Mouse (Mus musculus) A20 (cell line): Measurements from ENCODE around the gene Nanos2.

Experiments used
- DNase-seq: peaks from one replicate; pipeline ENCODE4 v3.0.0-alpha.2; 2011; ENCODE audit warnings: low read depth, low spot score

Gene Nanos2

DNA sequence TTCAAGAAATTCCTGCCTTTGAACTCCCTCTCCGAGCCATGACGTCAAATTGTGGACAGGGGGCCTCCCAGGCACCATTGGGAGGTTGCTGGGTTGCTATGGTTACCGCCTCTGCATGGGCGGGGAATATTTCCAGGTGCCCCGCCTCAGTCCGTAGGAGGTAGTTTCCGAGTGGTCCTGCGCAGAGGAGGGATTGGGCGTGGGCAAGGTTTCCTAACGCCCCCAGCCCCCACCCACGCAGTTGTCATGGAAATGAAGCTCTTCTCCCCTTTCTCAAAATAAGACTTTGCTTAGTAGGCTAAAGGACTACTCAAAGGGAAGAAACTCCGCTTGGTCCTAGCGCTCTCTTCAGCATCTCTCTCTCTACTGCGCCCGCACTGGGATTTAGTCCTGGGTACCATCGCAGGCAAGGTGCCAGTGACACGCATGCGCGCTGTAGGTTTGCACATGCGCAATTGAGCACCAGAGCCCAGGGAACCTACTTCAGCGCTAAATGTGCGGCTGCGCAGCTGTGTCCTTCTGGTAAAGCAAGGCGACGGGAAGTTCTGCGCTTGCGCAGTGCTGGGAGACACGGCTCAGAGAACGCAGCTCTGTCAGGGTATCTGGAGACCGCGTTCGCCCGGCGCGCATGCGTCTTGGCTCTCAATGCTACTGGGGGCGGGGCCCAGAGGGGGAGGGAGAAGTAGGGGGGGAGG lies 3.5 kb downstream of the Nanos2 start, which contains the start of gene Mypop:
TSS of gene Mypop (plus strand) at position 645 of the 695 bp plus-strand sequence.
- peak; percentile 100 for DNase-seq

DNA sequence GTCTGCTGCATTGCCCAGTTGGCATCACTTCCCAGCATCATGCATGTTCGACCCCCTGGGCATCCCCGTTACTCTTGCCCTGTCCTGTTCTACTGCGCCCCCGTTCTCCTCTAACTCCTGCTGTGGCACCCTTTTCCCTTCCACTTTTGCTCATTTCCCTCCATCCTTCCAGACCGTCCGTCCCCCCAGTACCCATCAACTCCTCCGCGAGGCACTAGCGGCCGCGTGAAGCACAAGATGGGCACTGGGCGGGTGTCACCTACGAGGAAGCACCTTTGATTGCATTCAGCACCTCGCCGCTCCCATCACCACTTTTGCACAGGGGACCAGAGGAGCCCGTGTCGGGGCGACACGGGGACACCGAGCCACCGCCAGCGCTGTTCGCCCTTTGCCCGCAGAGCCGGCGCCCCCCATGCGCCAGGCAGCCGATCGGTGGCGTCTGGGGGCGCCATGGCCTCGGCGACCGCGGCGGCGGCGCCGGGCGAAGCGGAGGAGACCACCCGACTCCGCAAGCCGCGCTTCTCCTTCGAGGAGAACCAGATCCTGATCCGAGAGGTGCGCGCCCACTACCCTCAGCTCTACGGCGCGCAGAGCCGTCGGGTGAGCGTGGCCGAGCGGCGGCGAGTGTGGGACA lies 4.6 kb downstream of the Nanos2 start:
- no peak for DNase-seq

GRCm38 (mm10) chr7:18992294-18992675 lies 5.1 kb downstream of the Nanos2 start:
- no peak for DNase-seq

- DNase-seq, result no peak
Observed at GRCm38 (mm10) chr7:18993036-18993435, 5.8 kb downstream of the Nanos2 start.

GRCm38 (mm10) chr7:18998835-18999234 lies 11.6 kb downstream of the Nanos2 start:
- peak; percentile 35 for DNase-seq

- peak; percentile 52 for DNase-seq
Observed at GRCm38 (mm10) chr7:19000421-19000820, 13.2 kb downstream of the Nanos2 start.

DNA sequence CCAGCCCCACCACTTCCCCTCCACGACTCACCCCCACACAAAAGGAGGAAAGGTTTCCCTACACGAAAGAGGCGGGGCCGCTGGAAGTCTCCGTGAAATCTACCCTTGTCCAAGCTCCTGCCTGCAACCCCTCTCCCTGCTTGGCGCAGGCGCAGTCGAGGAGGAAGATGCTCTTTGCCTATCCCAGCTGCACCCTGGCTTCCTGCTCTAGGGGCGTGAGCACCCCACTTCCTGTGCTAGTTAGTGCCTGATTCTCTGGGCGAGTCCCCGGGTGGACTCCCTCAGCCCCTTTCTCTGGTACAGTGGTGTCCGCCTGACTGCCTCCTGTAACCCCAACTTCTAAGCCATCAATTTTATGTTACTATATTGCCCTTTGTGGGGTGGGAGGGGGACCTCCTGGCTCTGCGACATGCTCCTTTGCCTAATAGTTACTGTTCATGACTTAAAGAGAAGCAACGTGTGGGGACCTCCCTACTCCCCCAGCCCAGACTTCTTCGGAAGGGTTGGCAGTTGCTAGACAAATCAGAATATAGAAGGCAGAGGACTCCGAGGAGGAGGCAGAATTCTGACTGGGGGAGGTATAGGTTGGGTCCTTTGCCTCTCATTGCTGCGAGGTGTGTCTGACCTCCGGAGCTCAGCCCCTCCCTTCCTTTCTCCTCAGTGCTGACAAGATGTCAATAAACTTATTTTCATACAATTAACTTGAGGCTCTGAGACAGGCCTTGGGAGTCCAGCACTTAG lies 14.0 kb downstream of the Nanos2 start:
- DNase-seq, result peak; percentile 94

DNA sequence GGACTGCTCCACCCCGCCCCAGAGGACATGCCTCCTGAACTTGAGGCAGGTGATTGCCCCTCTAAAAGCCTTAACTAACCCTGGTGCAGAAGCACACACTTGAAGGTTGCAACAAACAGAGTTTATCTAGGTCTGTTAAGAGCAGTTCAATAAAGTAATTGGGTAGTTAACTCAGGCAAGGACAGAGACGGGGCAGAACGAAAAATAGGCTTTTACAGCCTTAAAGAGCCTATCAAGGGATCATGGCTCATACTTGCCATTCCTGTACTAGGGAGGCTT lies 14.5 kb downstream of the Nanos2 start:
- DNase-seq, result no peak

DNA sequence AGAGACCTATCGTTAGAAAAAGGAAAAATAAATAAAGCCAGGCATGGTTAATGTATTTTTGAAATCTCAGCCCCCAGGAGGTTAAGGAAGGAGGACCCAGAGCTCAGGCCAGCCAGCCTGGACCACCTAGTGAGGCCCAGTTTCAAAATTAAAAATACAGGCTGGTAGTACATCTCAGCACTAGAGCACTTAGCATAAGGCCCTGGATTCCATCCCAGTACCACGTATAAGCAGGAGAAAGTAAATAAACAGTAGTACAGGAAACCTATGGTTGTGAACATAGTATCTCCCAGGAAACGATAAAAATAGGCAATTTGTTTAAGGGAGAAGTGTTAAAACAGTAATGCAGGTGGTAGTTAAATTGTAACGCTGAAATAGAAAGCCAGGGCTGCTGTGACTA lies 14.9 kb downstream of the Nanos2 start:
- no peak for DNase-seq

- peak; percentile 97 for DNase-seq
Observed at GRCm38 (mm10) chr7:19002848-19003498, 15.8 kb downstream of the Nanos2 start.

DNA sequence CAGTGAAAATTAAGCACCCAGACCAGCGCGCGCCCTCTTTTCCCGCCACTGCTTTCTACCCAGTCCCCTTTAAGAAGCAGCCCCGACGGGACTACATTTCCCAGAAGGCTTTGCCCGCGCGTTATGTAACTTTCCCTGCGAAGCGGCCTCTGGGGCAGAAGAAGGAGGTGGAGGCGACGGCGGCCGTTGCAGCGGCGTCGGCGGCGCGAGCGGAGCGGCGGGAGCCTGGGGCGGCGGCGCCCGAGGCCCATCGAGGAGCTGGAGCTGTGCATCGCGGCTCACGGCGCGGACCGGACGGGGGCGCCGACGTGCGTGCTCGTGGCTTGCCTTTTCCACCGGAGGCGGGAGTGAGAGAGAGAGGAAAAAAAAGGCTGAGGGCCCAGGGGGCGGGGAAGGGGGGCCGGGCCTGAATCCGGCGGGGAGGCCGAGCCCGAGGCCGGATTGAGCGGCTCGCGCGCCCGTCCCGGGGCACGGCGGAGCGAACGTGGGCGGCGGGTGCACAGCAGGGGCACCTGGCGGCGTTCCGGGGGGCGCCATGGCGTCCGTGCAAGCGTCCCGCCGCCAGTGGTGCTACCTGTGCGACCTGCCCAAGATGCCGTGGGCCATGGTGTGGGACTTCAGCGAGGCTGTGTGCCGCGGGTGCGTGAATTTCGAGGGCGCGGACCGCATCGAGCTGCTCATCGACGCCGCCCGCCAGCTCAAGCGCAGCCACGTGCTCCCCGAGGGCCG lies 16.9 kb downstream of the Nanos2 start, which contains the start of gene Irf2bp1:
TSS of gene Irf2bp1 (plus strand) at position 143 of the 729 bp plus-strand sequence.
- peak; percentile 95 for DNase-seq

DNA sequence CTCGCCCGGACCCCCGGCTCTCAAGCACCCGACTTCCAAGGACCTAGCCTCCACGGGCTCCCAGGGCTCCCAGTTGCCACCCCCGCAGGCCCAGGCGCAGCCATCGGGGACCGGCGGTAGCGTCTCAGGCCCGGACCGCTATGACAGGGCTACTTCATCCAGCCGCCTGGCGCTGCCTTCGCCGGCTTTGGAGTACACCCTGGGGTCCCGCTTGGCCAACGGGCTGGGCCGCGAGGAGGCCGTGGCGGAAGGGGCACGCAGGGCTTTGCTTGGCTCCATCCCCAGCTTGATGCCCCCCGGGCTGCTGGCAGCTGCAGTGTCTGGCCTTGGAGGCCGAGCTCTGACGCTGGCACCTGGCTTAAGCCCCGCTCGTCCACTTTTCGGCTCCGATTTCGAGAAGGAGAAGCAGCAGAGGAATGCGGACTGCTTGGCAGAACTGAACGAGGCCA lies 17.5 kb downstream of the Nanos2 start:
- DNase-seq, result peak; percentile 50

DNA sequence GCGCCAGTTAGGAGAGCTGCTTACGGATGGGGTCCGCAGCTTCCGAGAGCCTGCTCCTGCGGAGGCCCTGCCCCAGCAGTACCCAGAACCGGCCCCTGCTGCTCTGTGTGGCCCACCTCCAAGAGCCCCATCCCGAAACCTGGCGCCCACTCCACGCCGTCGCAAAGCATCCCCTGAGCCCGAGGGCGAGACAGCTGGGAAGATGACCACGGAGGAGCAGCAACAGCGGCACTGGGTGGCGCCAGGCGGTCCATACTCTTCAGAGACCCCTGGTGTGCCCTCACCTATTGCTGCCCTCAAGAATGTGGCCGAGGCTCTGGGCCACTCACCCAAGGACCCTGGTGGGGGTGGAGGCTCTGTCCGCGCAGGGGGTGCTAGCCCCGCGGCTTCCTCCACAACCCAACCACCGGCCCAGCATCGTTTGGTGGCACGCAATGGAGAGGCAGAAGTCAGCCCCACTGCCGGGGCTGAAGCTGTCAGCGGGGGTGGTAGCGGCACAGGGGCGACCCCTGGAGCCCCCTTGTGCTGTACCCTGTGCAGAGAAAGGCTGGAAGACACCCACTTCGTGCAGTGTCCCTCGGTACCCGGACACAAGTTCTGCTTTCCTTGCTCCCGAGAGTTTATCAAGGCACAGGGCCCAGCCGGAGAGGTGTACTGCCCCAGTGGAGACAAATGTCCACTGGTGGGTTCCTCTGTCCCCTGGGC lies 18.4 kb downstream of the Nanos2 start:
- no peak for DNase-seq

DNA sequence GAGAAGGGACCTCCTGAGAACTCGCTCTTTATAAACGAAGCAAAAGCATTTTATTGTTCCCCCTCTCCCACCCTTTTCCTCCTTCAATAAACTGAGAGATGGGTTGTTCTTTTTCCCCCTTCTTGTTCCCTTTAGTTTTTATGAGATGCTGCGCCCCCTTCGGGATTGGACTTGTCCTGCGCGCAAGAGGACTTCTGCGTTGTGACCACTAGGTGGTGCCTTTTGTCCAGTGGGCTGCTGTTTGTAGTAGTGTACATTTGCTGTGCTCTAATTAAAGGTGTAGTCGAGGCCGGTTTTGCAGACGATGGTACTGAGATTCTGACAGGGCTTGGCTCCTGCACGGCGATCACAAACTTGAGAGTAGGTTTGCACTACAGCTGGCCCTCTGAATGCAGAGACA lies 19.3 kb downstream of the Nanos2 start:
- DNase-seq, result peak; percentile 88

DNA sequence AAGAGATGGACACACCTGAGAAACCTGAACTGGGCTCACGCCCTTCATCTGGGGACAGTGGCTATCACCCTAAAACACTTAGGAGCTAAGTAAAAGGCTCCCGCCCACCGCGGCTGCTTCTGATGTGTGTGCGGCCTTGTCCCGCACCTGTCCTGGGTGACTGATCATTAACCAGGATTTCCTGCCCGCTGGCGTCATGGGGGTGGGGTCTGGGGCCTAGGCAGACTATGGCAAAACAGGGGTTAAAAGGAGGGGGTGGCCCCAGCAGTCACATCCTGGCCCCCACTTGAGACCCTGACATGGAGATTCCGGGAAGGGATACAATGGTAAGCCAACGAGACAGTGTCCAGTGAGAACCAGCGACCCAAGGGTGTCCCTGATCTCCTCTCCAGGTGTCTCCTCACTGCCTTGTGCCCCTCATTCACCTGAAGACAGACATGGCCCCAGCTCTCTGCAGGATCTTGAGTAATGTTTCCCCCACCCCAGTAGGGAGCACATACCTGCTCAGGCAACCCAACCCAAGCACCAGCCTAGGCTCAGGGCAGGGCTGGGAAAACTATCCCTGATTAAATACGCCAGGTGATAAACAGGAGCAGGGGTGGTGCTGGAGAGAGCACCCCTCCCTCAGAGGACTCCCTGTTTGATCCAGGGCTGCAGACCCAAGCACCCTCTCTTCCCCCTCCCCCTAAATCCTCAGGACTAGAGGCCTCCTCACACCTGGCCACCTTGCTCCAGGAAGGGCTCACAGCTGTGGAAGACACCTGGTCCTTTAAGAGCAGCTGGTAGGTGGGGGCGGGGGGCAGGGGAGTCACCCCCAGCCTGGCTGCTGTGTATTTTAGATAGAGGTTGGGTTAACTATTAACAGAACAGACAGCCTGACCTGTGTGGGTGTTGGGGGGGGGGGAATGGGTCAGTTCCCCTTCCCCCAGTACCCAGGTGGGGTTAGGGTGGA lies 20.1 kb downstream of the Nanos2 start:
- no peak for DNase-seq

DNA sequence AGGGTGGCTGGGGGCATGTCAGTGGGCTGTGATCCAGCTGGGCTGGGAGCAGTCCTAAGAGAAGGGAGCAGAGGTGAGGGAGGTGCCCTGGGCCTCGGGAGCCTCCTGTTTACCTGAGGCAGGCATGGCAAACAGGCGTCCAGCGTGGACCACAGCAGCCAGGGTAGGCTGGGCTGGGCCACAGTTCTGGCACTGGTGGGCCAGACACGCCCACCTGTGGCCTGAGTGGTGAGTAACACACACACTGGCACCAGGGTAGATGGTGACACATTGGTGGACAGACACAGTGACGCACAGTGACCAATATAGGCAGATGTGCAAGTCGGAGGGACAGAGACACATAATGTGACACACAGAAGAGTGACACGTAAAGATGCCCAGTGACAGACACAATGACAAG lies 23.4 kb downstream of the Nanos2 start:
- DNase-seq, result no peak

DNA sequence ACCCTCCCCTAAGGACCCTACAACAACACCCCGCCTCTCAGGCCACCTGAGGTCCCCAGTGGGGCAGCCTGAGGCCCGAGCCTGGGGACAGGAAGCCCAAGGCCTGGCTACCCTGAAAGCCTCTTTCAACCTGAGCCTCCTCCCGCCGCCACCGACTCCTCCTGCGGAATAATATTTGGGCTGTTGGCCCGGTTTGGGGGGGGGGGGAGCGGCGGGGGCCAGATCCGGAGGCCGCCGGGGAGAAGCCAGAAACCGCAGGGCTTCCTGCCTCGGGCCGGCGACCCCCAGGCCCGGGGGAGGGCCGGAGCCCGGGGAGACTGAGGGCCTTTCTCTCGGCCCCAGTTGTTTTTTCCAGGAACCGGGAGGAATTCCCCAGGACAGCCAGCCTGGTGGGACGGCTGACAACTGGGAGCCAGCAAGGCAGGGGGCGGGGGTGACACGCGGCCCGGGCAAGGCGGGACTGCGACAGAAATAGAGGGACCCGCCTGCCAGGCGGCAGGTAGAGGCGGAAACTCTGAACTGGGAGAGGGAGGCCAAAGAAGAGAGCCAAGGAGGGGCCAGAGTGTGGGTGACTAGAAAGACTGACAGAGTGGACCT lies 24.9 kb downstream of the Nanos2 start:
- DNase-seq, result no peak

- no peak for DNase-seq
Observed at GRCm38 (mm10) chr7:19012882-19013281, 25.7 kb downstream of the Nanos2 start.

GRCm38 (mm10) chr7:19014452-19014851 lies 27.3 kb downstream of the Nanos2 start:
- DNase-seq, result no peak
